Mouse (Mus musculus): Measurements from ENCODE around the gene Gpr84.

- TF ChIP-seq POLR2A (IDR thresholded peaks at IDR 0.05; ENCODE audit: borderline replicate concordance, insufficient read depth, low read length), result no peak
- TF ChIP-seq CTCF (IDR thresholded peaks at IDR 0.05; ENCODE audit: borderline replicate concordance, insufficient read depth, low read depth, low read length), result no peak
Observed at GRCm38 (mm10) chr15:103334194-103334593, 23.8 kb upstream of the Gpr84 start.

Data from cerebellum, adult 2 months (tissue).